Mouse (Mus musculus) testis, postnatal 10 days (tissue): ENCODE data around the gene Gde1.

Experiments used
- DNase-seq: peaks from one replicate; pipeline ENCODE4 v3.0.0; 2021; ENCODE audit warnings: low spot score

Gde1 gene

DNA sequence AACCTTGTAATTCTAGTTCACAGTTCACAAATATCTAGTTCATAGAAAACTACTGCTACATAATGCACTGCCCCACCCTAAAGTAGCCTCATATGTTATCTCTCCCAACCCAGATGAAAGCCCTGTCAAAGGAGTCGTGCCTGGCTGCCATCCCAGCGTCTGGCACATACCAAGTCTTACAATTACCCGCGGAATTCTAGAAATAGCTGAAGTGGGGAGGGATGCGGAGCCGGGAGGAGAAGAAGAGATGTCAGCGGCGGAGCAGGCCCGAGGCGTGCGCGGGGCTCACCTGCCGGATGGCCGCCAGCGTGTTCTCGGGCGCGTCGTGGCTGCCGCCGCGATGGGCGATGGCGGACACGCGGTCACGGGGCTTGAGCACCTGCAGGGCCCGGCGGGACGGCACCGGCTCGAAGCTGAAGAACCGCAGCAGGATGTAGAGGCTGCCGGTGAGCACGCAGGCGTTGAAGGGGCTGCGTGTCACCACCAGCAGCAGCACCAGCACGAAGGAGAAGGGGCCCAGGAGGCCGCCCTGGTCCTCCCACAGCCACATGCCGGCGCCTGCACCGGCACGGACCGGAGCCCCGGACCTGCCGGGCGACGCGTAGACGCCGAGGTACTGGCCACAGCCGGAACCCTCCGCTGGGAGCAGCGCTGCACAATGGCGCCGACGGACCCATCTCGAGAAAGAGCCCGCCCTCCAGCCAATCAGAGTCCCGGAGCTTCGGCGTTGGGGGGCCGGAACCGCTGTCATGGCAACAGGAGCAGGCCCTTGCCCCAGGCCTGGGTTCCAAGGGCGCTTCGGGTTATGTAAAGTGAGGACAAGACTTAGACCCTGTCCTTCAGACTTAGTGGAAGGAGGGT is at the start of gene Gde1:
Gene Gde1 (minus strand): TSS at position 678 of the 861 bp plus-strand sequence.
- peak; percentile 93 for DNase-seq

DNA sequence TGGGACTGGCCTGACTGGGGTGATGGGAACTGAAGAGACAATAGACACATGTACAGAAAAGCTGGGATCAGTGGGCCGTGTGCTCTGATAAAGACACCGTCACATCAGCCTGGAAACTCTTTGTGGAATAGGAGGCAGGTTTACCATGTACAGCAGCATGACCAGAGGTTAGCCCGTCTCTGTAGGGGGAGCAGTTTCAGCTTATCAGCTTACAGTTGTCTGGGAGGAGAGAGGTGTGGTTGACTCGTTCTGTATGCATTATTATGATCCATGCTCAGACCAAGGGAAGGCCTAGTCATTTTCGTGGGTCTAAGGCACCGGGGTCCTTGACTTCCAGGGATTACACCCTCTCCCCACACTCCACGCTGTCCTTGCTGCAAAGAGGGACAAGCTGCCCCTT is 46.0 kb upstream of the Gde1 start:
- DNase-seq: no peak

GRCm38 (mm10) chr7:118749706-118750105 is 44.1 kb upstream of the Gde1 start:
- DNase-seq: no peak

GRCm38 (mm10) chr7:118747891-118748672 is 42.5 kb upstream of the Gde1 start:
- no peak for DNase-seq

GRCm38 (mm10) chr7:118744766-118745165 is 39.2 kb upstream of the Gde1 start:
- DNase-seq: no peak

DNA sequence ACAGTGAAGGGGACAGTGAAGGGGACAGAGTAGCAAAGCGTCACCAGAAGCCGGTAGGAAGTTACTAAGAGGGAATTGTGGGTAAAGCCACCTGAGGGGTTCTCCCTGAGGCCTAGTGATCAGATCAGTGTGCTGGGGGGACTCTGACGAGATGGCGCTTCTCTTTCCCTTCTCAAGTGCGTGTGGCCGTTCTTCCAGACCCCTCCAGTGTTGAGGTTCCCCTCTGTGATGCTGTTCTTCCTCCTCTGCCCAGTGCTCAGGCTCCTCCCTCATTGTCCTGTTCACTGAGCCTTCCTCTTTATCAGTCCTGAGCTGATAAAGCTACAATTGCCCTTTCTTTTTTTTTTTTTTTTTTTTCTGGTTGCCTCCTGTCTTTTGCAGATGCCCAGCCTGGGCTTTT is 36.7 kb upstream of the Gde1 start:
- no peak for DNase-seq

GRCm38 (mm10) chr7:118740532-118741338 is 35.2 kb upstream of the Gde1 start:
- peak; percentile 98 for DNase-seq

DNA sequence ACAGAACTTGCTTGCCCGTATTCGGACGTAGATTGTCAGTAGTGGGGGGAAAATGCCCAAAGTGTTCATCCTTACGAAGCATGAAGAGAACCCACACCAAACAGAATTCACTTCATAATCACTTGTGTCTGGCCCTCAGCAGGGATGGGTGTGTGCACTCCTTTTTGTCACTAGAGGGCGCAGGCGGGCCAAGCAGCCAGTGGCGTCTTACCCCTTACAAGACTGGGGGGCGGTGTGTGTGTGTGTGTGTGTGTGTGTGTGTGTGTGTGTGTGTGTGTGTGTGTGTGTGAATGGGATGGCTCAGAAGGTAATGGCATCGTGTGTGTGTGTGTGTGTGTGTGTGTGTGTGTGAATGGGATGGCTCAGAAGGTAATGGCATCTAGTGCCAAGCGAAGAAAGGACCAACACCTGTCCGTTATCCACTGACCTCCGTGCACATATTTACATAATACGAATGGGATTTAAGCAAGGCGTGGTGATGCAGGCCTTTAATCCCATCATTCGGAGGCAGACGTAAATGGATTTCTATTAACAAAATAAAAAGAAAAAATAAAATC is 34.5 kb upstream of the Gde1 start, which contains the start of gene Vps35l:
Gene Vps35l (plus strand): TSS at position 252 of the 557 bp plus-strand sequence.
- peak; percentile 83 for DNase-seq

DNA sequence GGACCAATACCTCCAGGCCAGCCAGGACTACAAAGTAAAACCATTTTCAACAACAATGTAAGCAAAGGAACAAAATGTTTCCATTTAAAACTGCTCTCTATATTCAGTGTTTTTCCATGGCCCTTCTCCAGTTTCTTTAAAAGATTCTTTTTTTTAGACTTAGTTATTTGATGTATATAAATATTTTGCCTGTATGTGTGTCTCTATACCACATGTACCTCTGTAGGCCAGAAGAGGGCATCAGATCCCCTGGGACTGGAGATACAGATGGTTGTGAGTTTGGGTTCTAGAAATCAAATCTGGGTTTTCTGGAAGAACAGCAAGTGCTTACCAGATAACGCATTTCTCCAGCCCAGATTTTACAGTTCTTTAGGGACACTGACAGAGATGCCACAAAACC is 33.2 kb upstream of the Gde1 start:
- DNase-seq: no peak

DNA sequence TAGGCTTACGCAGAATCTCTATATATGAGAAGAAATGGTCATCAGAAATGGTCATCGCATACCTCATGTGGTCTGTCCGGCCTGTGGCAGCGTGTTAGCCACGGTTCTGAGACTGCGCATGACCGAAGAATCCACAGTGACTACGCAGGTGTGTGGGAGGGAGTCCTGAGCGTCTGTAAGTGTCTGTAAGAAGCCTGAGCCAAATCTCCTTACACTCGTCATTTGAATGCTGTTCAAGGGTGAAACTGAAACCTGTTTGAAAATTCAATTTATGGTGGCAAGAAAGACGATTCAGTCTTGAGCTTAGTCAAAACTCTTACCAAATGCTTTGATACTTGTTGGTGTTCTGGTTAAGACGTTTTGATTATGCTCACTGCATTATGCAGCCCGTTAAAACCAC is 27.6 kb upstream of the Gde1 start:
- DNase-seq: no peak

DNA sequence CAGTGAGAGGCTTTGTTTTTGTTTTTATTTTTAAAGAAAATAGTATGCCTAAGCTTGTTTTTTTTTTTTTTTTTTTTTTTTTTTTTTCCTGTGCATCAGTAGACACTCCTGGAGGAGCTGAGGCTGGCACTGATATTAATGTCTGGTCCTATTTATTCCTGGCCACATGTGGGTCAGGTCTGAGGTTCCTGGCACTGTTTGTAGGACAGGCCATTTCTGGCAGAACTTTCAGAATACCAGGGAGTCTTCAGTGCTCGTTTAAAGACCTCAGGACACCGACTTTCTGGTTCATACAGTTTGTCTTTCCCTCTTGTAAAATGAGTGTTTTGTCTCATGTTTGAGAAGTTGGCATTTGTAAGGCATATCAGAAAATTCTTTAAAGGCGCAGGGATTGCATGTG is 26.2 kb upstream of the Gde1 start:
- DNase-seq: no peak

- no peak for DNase-seq
Observed at GRCm38 (mm10) chr7:118728846-118729587, 23.4 kb upstream of the Gde1 start.

GRCm38 (mm10) chr7:118725459-118725858 is 19.9 kb upstream of the Gde1 start:
- no peak for DNase-seq

DNA sequence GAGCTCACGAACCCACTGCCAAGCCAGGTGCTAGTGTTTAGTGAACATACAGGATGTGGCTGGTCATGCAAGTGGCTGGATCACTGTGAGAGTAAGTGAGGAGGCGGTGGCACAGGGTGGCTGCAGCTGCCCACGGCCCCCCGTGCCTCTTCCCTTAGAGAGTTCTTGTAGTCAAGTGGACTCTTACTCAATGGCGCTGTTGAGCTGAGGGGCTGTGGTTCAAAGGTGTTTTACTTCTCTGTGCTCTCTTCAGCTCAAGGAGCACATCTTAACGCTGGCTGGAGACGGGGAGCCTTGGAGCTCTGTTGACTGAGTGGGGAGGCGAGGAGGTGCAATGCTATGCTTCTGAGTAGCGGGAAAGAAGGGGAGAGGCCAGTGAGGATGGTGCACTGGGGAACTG is 18.3 kb upstream of the Gde1 start:
- DNase-seq: no peak

DNA sequence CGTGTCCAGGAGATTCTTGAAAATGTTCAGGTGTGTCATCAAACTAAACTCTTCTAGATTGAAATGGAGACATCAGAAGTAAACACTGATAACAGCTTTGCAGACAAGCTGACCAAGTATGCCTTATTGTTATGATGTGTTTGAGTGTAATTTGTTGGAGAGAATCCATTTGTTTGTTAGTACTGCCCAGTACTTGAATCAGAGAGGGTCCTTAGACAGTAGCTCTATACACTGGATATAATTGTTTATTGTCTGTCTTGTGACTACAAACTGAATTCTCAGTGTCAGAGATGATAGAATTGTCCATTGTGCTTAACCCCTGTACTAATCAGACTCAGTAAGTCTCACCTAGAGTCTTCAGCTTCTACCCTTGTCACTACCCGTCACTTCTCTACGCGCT is 12.5 kb upstream of the Gde1 start:
- DNase-seq: no peak

- no peak for DNase-seq
Observed at GRCm38 (mm10) chr7:118714873-118715272, 9.3 kb upstream of the Gde1 start.

GRCm38 (mm10) chr7:118712228-118713173 is 6.9 kb upstream of the Gde1 start, which contains the start of gene Ccp110:
Gene Ccp110, plus strand, starts transcription at chr7:118712552.
- DNase-seq: peak; percentile 88

GRCm38 (mm10) chr7:118710776-118711175 is 5.2 kb upstream of the Gde1 start:
- no peak for DNase-seq

- DNase-seq: peak; percentile 49
Observed at GRCm38 (mm10) chr7:118708002-118708401, 2.4 kb upstream of the Gde1 start.

GRCm38 (mm10) chr7:118707216-118707615 is 1.6 kb upstream of the Gde1 start:
- no peak for DNase-seq
